Mouse (Mus musculus) lung, embryonic 14.5 days (tissue): Measurements from ENCODE around the gene Rasgrp1. TPM values are rescaled to one million over a fixed set of nuclear protein-coding genes. Genes with fewer than 3 reads are reported as not detected.

Experiments used
- ATAC-seq: fragments of 200-750 bp; cut with Nextera tagmentation; 2 replicates; pipeline ENCODE4 v1.8.0; 2017; ENCODE audit warnings: mild to moderate bottlenecking, moderate TSS enrichment, moderate library complexity; ENCODE audit not compliant: insufficient read depth
- DNase-seq: peaks from one replicate; pipeline ENCODE4 v3.0.0-alpha.2; 2015
- H3K27ac ChIP-seq: fragments of 300-500 bp; sonication (generic); 2 replicates; pipeline ENCODE4 v1.5.1; 2014; ENCODE audit warnings: low read depth, mild to moderate bottlenecking, moderate library complexity
- H3K27me3 ChIP-seq: fragments of 300-500 bp; sonication (generic); 2 replicates; pipeline ENCODE4 v1.6.1; 2014; ENCODE audit warnings: low read length, control low read depth; ENCODE audit not compliant: insufficient read depth
- H3K36me3 ChIP-seq: fragments of 300-500 bp; sonication (generic); 2 replicates; pipeline ENCODE4 v1.6.1; 2014; ENCODE audit warnings: control low read depth; ENCODE audit not compliant: insufficient read depth
- H3K4me1 ChIP-seq: fragments of 300-500 bp; sonication (generic); 2 replicates; pipeline ENCODE4 v1.6.1; 2014; ENCODE audit warnings: antibody characterized with exemption, control low read depth; ENCODE audit not compliant: insufficient read depth
- H3K4me2 ChIP-seq: fragments of 300-500 bp; sonication (generic); 2 replicates; pipeline ENCODE4 v1.6.1; 2014; ENCODE audit warnings: mild to moderate bottlenecking
- H3K4me3 ChIP-seq: fragments of 300-500 bp; sonication (generic); 2 replicates; pipeline ENCODE4 v1.5.1; 2014; ENCODE audit warnings: low read depth, low read length
- H3K9ac ChIP-seq: fragments of 300-500 bp; sonication (generic); 2 replicates; pipeline ENCODE4 v1.6.1; 2014
- H3K9me3 ChIP-seq: fragments of 300-500 bp; sonication (generic); 2 replicates; pipeline ENCODE4 v1.6.1; 2016; ENCODE audit warnings: low read depth, low read length, control low read depth
- CTCF ChIP-seq: IDR thresholded peaks from 2 replicates; pipeline ENCODE4 v1.5.1; 2016; ENCODE audit warnings: antibody characterized with exemption, low read depth
- WGBS: fragments of 180-500 bp; shearing (Covaris S2); extraction: QIAGEN DNeasy Blood & Tissue Kit; methylation state at CpG from one replicate; pipeline ENCODE4 v1.1.7; 2014; 5-methylcytosine and 5-hydroxymethylcytosine counted together
- polyA plus RNA-seq: library from polyadenylated mRNA; unstranded; fragments of >200 nt; fragmentation: Nextera tagmentation; extraction: Ambion mirVana; gene quantifications from 2 replicates; pipeline ENCODE4 v1.2.1, GENCODE M21; 2014

Rasgrp1 gene
- polyA plus RNA-seq, 1 experiment from 2014 or later, result 1.5 TPM

- Histone ChIP-seq H3K4me2 (no peak overlapping the region), H3K36me3 (no peaks in the 10 kb centered on the region), H3K27me3 (no peaks in the 10 kb centered on the region), H3K9ac (no peak overlapping the region), H3K4me3 (no peak overlapping the region), H3K9me3 (no peaks in the 10 kb centered on the region), H3K27ac (no peak overlapping the region), H3K4me1 (peaks cover 4% of the 10 kb centered on the region; the same call in 1 of the 2 replicates)
- ATAC-seq (no peak), DNase-seq (no peak)
- 49% methylated on average over 5 of the region's 5 CpGs for WGBS
- TF ChIP-seq CTCF, result peak; percentile 38
Measured at GRCm38 (mm10) chr2:117331634-117332033, 11.2 kb downstream of the Rasgrp1 start.

- WGBS, result 68% methylated on average over 9 of the region's 9 CpGs
- no peak overlapping the region for H3K27ac ChIP-seq
- no peak overlapping the region for H3K4me3 ChIP-seq
- no peaks in the 10 kb centered on the region for H3K9me3 ChIP-seq
- H3K4me2 ChIP-seq, result no peak overlapping the region
- TF ChIP-seq CTCF, result no peak
- H3K36me3 ChIP-seq, result no peaks in the 10 kb centered on the region
- no peaks in the 10 kb centered on the region for H3K27me3 ChIP-seq
- ATAC-seq (no peak), DNase-seq (no peak)
- H3K9ac ChIP-seq, result no peak overlapping the region
- H3K4me1 ChIP-seq, result no peaks in the 10 kb centered on the region
Measured at GRCm38 (mm10) chr2:117328521-117329285, 14.1 kb downstream of the Rasgrp1 start.

- Histone ChIP-seq H3K9ac (no peak overlapping the region), H3K36me3 (no peaks in the 10 kb centered on the region), H3K27ac (no peak overlapping the region), H3K27me3 (no peaks in the 10 kb centered on the region), H3K4me1 (no peaks in the 10 kb centered on the region), H3K4me3 (no peak overlapping the region), H3K9me3 (no peaks in the 10 kb centered on the region), H3K4me2 (no peak overlapping the region)
- DNase-seq (no peak), ATAC-seq (no peak)
- TF ChIP-seq CTCF, result no peak
- 79% methylated on average over 8 of the region's 8 CpGs for WGBS
Measured at GRCm38 (mm10) chr2:117322399-117322798, 20.4 kb downstream of the Rasgrp1 start.

GRCm38 (mm10) chr2:117321231-117321630 lies 21.6 kb downstream of the Rasgrp1 start:
- Histone ChIP-seq H3K4me3 (no peak overlapping the region), H3K4me2 (no peak overlapping the region), H3K9ac (no peak overlapping the region), H3K9me3 (no peaks in the 10 kb centered on the region), H3K36me3 (no peaks in the 10 kb centered on the region), H3K4me1 (no peaks in the 10 kb centered on the region), H3K27ac (no peak overlapping the region), H3K27me3 (no peaks in the 10 kb centered on the region)
- TF ChIP-seq CTCF, result no peak
- WGBS, result 71% methylated on average over 3 of the region's 3 CpGs
- DNase-seq (no peak), ATAC-seq (no peak)

- WGBS, result 79% methylated on average over 3 of the region's 3 CpGs
- no peak overlapping the region for H3K9ac ChIP-seq
Measured at GRCm38 (mm10) chr2:117318991-117319390, 23.8 kb downstream of the Rasgrp1 start.

GRCm38 (mm10) chr2:117313586-117314235 lies 29.1 kb downstream of the Rasgrp1 start:
- DNase-seq, result no peak
- WGBS, result 87% methylated on average over 5 of the region's 5 CpGs
- ATAC-seq, result no peak

More at GRCm38 (mm10) chr2:117318991-117319390, 23.8 kb downstream of the Rasgrp1 start:
- ATAC-seq (no peak), DNase-seq (no peak)
- no peak for TF ChIP-seq CTCF
- Histone ChIP-seq H3K27ac (no peak overlapping the region), H3K4me1 (no peaks in the 10 kb centered on the region), H3K9me3 (no peaks in the 10 kb centered on the region), H3K27me3 (no peaks in the 10 kb centered on the region), H3K4me3 (no peak overlapping the region), H3K4me2 (no peak overlapping the region), H3K36me3 (no peaks in the 10 kb centered on the region)

GRCm38 (mm10) chr2:117312441-117312895 lies 30.3 kb downstream of the Rasgrp1 start:
- no peak for TF ChIP-seq CTCF
- WGBS, result 68% methylated on average over 7 of the region's 7 CpGs

More at GRCm38 (mm10) chr2:117313586-117314235, 29.1 kb downstream of the Rasgrp1 start:
- H3K36me3 ChIP-seq, result no peaks in the 10 kb centered on the region
- H3K9ac ChIP-seq, result no peak overlapping the region
- no peak overlapping the region for H3K4me2 ChIP-seq
- no peaks in the 10 kb centered on the region for H3K27me3 ChIP-seq
- no peak for TF ChIP-seq CTCF
- H3K4me3 ChIP-seq, result no peak overlapping the region
- H3K4me1 ChIP-seq, result no peaks in the 10 kb centered on the region
- no peak overlapping the region for H3K27ac ChIP-seq
- H3K9me3 ChIP-seq, result no peaks in the 10 kb centered on the region

More at GRCm38 (mm10) chr2:117312441-117312895, 30.3 kb downstream of the Rasgrp1 start:
- peak; percentile 9 for DNase-seq
- Histone ChIP-seq H3K9me3 (no peaks in the 10 kb centered on the region), H3K36me3 (no peaks in the 10 kb centered on the region), H3K4me1 (no peaks in the 10 kb centered on the region), H3K27me3 (no peaks in the 10 kb centered on the region), H3K9ac (no peak overlapping the region), H3K27ac (no peak overlapping the region), H3K4me3 (no peak overlapping the region), H3K4me2 (no peak overlapping the region)
- ATAC-seq, result no peak
